Mouse (Mus musculus) liver, postnatal 0 days (tissue): ENCODE results near the gene Galc.

Experiments used
- CTCF ChIP-seq: sonication (generic); IDR thresholded peaks from 2 replicates; pipeline ENCODE4 v1.5.1; 2016; ENCODE audit warnings: antibody characterized with exemption, low read depth
- EP300 ChIP-seq: IDR thresholded peaks from 2 replicates; pipeline ENCODE4 v1.6.1; 2016; ENCODE audit warnings: antibody characterized with exemption, low read depth, mild to moderate bottlenecking

GRCm38 (mm10) chr12:98246835-98247234, 12.4 kb downstream of the Galc start:
- no peak for TF ChIP-seq CTCF
- no peak for TF ChIP-seq EP300
